Mouse (Mus musculus) forebrain, embryonic 14.5 days (tissue): ENCODE measurements at regions not wholly inside any gene's neighbourhood (a gene's known extent, or its start where the extent isn't known, plus 50 kb on each side); places are given as distances from the start of the nearest gene placed in this dataset.

ENCODE experiments used
- ATAC-seq: fragments of 200-750 bp; cut with Nextera tagmentation; 2 replicates; pipeline ENCODE4 v1.8.0; 2017; ENCODE audit warnings: mild to moderate bottlenecking, moderate library complexity
- DNase-seq: peaks from one replicate; pipeline ENCODE4 v3.0.0-alpha.2; 2015; ENCODE audit warnings: low spot score
- H3K27ac ChIP-seq: fragments of 300-500 bp; sonication (generic); 2 replicates; pipeline ENCODE4 v1.5.1; 2014; ENCODE audit warnings: low read depth, mild to moderate bottlenecking, control low read depth, low read length, moderate library complexity
- H3K27me3 ChIP-seq: fragments of 300-500 bp; sonication (generic); replicated peaks from 2 replicates; pipeline ENCODE4 v1.6.1; 2014; ENCODE audit warnings: low read length, control low read depth, mixed read lengths; ENCODE audit not compliant: control insufficient read depth, insufficient read depth
- H3K36me3 ChIP-seq: fragments of 300-500 bp; sonication (generic); 2 replicates; pipeline ENCODE4 v1.6.1; 2014; ENCODE audit warnings: low read length, control low read depth; ENCODE audit not compliant: control insufficient read depth, insufficient read depth
- H3K4me1 ChIP-seq: fragments of 300-500 bp; sonication (generic); 2 replicates; pipeline ENCODE4 v1.6.1; 2014; ENCODE audit warnings: antibody characterized with exemption, low read length, control low read depth; ENCODE audit not compliant: control insufficient read depth, insufficient read depth
- H3K4me2 ChIP-seq: fragments of 300-500 bp; sonication (generic); 2 replicates; pipeline ENCODE4 v1.6.1; 2014; ENCODE audit warnings: mild to moderate bottlenecking, control low read depth, low read length
- H3K4me3 ChIP-seq: fragments of 300-500 bp; sonication (generic); 2 replicates; pipeline ENCODE4 v1.5.1; 2014; ENCODE audit warnings: low read depth, low read length, control low read depth
- H3K9ac ChIP-seq: fragments of 300-500 bp; sonication (generic); 2 replicates; pipeline ENCODE4 v1.6.1; 2014; ENCODE audit warnings: mild to moderate bottlenecking, low read length, control low read depth, moderate library complexity
- H3K9me3 ChIP-seq: fragments of 300-500 bp; sonication (generic); replicated peaks from 2 replicates; pipeline ENCODE4 v1.6.1; 2016; ENCODE audit warnings: low read length, control low read depth, mixed read lengths; ENCODE audit not compliant: control insufficient read depth
- WGBS: fragments of 180-500 bp; shearing (Covaris S2); extraction: QIAGEN DNeasy Blood & Tissue Kit; methylation state at CpG from one replicate; pipeline ENCODE4 v1.1.7; 2014; 5-methylcytosine and 5-hydroxymethylcytosine counted together

DNA sequence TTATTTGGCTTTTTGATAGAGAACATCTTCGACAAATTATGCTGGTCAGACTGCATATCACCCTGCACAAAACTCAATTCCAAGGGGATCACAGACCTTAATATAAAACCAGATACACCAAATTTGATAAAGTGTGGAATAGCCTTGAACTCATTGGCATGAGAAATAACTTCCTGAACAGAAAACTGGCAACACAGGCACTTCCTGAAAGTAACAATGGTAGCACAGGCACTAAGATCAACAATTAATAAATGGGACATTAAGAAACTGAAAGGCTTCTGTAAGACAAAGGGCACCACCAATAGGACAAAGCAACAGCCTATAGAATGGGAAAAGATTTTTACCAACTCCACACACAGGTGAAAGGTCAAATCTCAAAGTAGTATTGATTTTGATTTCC is 141.5 kb downstream of the Fam198b start:
- 89% methylated on average over 1 of the region's 1 CpGs for WGBS
- no peaks in the 10 kb centered on the region for H3K27me3 ChIP-seq
- H3K4me1 ChIP-seq: no peaks in the 10 kb centered on the region
- DNase-seq (no peak), ATAC-seq (no peak)
- H3K4me2 ChIP-seq: no peak overlapping the region
- H3K4me3 ChIP-seq: no peak overlapping the region
- no peak overlapping the region for H3K27ac ChIP-seq
- no peak overlapping the region for H3K9ac ChIP-seq
- H3K9me3 ChIP-seq: no peaks in the 10 kb centered on the region
- no peaks in the 10 kb centered on the region for H3K36me3 ChIP-seq

DNA sequence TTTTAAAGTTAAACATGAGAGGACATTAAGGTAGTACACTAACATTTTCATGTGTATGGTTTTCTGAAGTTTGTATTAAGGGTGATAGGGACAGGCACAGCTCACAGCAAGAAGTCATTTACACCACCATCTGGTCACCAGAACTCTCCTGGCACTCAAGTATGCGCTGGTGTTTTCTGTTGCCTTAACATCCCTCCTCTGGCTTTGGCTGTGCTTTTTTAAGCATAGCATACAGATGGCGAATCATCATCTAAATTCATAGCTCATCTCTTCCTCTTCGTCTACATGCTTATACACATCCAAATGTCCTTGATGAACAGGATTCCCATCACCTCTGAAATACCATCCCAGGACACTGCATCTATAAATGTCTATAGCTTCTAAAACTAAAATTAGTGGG is 148.7 kb downstream of the Fam198b start:
- DNase-seq: no peak
- H3K4me1 ChIP-seq: no peaks in the 10 kb centered on the region
- no peak overlapping the region for H3K4me2 ChIP-seq
- H3K4me3 ChIP-seq: no peak overlapping the region
- H3K27me3 ChIP-seq: no peaks in the 10 kb centered on the region
- no peaks in the 10 kb centered on the region for H3K36me3 ChIP-seq
- 84% methylated on average over 3 of the region's 3 CpGs for WGBS
- H3K9me3 ChIP-seq: no peaks in the 10 kb centered on the region
- no peak overlapping the region for H3K27ac ChIP-seq
- H3K9ac ChIP-seq: no peak overlapping the region
- ATAC-seq: no peak

DNA sequence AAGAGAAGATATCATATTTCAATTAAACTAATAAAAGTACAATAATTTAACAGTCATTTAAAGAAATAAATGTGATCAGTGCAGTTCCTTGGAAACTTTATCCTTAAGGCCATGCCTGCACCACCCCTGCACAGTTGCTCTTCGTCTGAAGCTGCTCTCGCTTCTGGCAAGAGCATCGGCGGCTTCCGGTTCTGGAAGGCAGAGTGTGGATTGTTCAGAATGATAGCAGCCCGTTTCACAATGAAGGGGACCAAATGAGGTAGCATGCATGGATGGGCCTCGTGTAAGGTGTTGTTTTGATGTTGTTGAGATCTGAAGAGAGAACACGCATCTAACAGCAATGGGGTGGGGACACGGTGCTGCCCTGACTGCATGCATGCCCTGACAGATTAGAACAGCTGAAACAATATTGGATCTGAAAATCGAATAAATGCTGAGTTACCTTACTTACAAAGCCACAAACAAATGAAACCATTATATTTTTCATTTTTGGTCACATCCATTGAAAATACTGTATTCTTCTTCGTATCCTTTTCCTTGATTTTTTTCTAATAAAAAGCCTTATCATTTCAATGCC is 154.3 kb downstream of the Fam198b start:
- Histone ChIP-seq H3K27me3 (no peaks in the 10 kb centered on the region), H3K9me3 (no peaks in the 10 kb centered on the region), H3K36me3 (no peaks in the 10 kb centered on the region), H3K27ac (no peak overlapping the region), H3K4me2 (no peak overlapping the region), H3K4me3 (no peak overlapping the region), H3K4me1 (no peaks in the 10 kb centered on the region), H3K9ac (no peak overlapping the region)
- WGBS: 79% methylated on average over 11 of the region's 11 CpGs
- DNase-seq (no peak), ATAC-seq (no peak)

DNA sequence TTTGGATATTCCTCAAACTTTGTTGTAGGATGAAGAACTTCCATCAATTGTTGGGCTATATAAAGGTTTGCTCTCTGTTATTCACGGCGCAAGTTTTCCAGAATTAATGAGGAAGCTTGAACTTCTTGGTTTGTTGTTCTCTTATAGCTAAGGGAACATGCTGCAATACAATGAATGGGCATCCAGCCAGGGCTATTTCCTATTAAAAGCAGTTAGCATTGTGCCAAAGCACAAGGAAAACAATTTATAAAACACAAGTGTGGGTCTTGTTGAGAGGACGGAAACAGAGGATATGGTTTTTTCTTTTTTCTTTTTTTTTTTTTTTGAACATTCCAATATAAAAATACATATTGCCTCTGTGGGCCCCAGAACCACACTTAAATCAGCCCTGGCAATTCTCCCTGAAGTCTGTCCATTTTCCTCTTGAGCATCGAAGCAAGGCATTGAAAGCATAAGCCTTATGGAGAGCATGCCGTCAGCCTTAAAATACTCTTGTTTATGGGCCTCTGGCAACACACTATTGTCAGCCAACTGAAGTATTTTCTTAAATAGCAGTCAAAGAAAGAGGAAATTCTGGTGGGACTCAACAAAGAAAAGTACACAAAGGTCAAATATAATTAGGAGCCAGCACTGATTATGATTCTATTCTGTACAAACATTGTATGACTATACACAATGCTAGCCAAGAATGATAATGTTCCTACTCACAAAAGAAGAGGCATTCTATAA is 158.6 kb downstream of the Fam198b start:
- Histone ChIP-seq H3K9me3 (no peaks in the 10 kb centered on the region), H3K4me3 (no peak overlapping the region), H3K4me2 (no peak overlapping the region), H3K27me3 (no peaks in the 10 kb centered on the region), H3K9ac (no peak overlapping the region), H3K27ac (no peak overlapping the region), H3K4me1 (no peaks in the 10 kb centered on the region), H3K36me3 (no peaks in the 10 kb centered on the region)
- no peak for ATAC-seq
- 77% methylated on average over 5 of the region's 5 CpGs for WGBS
- peak; percentile 23 for DNase-seq

DNA sequence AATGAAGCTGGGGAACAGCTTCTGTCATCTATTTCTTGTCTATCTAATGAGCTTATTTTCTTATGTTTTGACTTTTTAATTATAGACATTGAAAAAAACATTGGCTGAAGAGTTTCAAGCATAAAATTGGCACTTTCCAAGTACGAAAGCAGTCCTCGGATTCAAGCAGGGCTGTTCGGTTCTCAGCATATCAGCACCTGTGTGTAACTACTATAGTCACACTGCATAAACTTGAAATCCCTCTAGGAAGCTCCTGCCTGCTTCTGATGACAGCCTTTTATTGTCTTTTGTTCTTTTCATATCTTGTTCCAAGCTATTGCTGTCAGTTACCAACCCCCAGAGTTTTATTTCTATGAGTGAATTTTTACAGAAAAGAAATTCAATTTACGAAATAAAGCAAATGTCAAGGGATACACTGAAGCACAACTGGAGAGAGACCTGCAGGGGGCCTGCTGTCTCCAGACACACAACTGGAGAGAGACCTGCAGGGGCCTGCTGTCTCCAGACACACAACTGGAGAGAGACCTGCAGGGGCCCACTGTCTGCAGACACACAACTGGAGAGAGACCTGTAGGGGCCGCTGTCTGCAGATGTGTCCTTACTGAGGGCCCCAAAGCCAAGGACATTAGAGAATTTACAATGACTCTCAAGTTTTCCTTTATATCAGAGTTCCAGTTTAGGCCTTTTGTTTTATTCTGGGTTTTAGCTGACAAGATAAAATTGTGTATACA is 165.3 kb downstream of the Fam198b start:
- no peak for DNase-seq
- Histone ChIP-seq H3K27ac (no peak overlapping the region), H3K36me3 (no peaks in the 10 kb centered on the region), H3K4me2 (no peak overlapping the region), H3K4me3 (no peak overlapping the region), H3K9me3 (no peaks in the 10 kb centered on the region), H3K9ac (no peak overlapping the region), H3K27me3 (no peaks in the 10 kb centered on the region), H3K4me1 (no peaks in the 10 kb centered on the region)
- WGBS: 77% methylated on average over 5 of the region's 5 CpGs
- no peak for ATAC-seq

DNA sequence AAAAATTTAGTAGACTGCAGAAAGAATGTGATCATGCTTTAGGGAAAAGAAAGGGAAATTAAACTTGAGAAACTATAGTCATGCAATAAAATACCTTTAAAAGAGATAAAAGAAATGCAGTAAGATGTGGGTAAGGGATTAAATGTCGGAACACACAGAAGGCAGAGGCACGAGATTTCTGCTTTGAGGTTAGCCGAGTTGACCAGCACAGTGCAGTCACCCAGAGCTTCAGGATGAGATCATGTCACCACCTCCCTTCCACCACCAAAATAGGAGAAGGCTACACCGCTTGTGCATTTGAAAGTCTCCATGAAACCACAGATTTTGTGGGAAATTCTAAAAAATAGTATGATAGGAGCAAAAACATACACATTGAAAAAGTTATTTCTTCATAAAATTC is 166.6 kb downstream of the Fam198b start:
- no peak overlapping the region for H3K4me3 ChIP-seq
- H3K4me1 ChIP-seq: no peaks in the 10 kb centered on the region
- no peak overlapping the region for H3K9ac ChIP-seq
- no peak overlapping the region for H3K27ac ChIP-seq
- 82% methylated on average over 4 of the region's 4 CpGs for WGBS
- ATAC-seq: no peak
- no peaks in the 10 kb centered on the region for H3K36me3 ChIP-seq
- no peaks in the 10 kb centered on the region for H3K27me3 ChIP-seq
- DNase-seq: no peak
- H3K4me2 ChIP-seq: no peak overlapping the region
- H3K9me3 ChIP-seq: no peaks in the 10 kb centered on the region

DNA sequence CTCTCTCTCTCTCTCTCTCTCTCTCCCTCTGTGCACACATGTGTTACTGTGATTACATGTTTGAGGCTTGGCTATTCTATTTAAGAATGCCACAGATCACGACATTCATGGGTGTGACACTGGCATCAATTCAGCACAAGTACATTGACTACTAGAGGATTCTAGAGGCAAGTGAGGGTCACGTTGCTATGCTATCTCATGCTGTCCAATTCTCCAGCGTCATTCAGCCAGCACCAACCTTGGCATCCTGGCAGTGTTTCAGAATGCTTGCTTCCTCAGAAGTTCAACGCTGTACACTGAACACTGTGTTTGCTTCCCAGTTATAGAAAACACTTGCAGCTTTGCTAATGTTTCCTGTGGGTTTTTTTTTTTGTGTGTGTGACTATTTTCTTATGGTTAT is 167.6 kb downstream of the Fam198b start:
- WGBS: 83% methylated on average over 4 of the region's 4 CpGs

DNA sequence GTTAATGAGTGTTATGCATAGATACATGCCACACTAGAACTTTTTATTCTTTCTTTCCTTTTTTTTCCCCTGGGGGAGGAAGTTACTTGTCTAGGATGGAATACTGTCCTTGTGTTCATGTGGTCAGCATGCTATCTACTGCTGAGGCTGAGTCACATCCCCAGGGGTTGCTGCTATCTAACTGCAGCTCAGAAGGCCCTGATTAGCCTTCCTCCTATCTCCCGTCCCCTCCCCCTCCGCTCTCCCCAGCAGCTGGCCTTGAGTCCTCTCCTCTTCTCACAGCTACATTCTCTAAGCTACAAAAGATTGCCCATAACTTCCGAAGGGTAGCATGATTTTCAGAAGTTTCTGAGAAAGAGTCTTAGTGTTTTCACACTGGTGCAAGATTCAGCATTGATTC is 168.5 kb downstream of the Fam198b start:
- DNase-seq (no peak), ATAC-seq (no peak)

More for the DNA sequence above, 167.6 kb downstream of the Fam198b start:
- Histone ChIP-seq H3K9me3 (no peaks in the 10 kb centered on the region), H3K4me2 (no peak overlapping the region), H3K36me3 (no peaks in the 10 kb centered on the region), H3K27me3 (no peaks in the 10 kb centered on the region), H3K4me1 (no peaks in the 10 kb centered on the region), H3K4me3 (no peak overlapping the region), H3K27ac (no peak overlapping the region), H3K9ac (no peak overlapping the region)
- no peak for ATAC-seq
- no peak for DNase-seq

DNA sequence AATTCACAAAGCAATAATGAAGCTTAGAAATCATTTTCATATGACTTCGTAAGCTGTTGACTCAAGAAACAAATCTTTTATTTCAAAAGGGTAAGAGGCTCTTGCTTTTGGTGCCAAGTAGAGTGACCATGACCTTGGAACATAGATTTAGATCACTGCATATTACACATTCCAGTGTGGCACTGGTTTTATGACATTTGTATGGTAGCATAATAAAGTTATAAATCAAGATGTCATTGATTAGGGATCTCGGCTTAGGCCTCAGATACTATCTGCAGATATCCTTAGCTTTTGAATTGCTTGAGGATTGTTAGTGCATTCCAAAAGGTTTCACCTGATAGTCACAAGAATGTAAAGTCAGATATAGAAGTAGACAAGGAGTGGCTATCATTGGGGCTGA is 169.1 kb downstream of the Fam198b start:
- no peak overlapping the region for H3K4me3 ChIP-seq
- no peaks in the 10 kb centered on the region for H3K36me3 ChIP-seq
- no peak for DNase-seq
- whole genome bisulfite sequencing: 94% methylated on average over 2 of the region's 2 CpGs
- H3K9ac ChIP-seq: no peak overlapping the region
- no peaks in the 10 kb centered on the region for H3K4me1 ChIP-seq
- H3K27ac ChIP-seq: no peak overlapping the region
- no peak for ATAC-seq
- no peaks in the 10 kb centered on the region for H3K27me3 ChIP-seq
- no peak overlapping the region for H3K4me2 ChIP-seq
- H3K9me3 ChIP-seq: no peaks in the 10 kb centered on the region

More for the DNA sequence above, 168.5 kb downstream of the Fam198b start:
- no peaks in the 10 kb centered on the region for H3K9me3 ChIP-seq
- H3K27me3 ChIP-seq: no peaks in the 10 kb centered on the region
- no peak overlapping the region for H3K4me2 ChIP-seq
- no peaks in the 10 kb centered on the region for H3K4me1 ChIP-seq
- no peaks in the 10 kb centered on the region for H3K36me3 ChIP-seq
- WGBS: 71% methylated on average over 3 of the region's 3 CpGs
- H3K27ac ChIP-seq: no peak overlapping the region
- no peak overlapping the region for H3K9ac ChIP-seq
- H3K4me3 ChIP-seq: no peak overlapping the region
